Mouse (Mus musculus) 3T3-L1 (cell line): ENCODE results near the gene Cyp3a11.
"Not testable (repeated sequence)": the region's sequence is repeated elsewhere in the genome, so short reads cannot be mapped to it uniquely, and the experiment has no call there.

Experiments used
- DNase-seq: peaks from one replicate; pipeline ENCODE4 v3.0.0-alpha.2; 2015; ENCODE audit warnings: low read depth, low spot score

The Cyp3a11 gene

GRCm38 (mm10) chr5:145879688-145880087 is at the start of gene Cyp3a11:
Cyp3a11 (minus strand) TSS chr5:145879964.
- DNase-seq = no peak

GRCm38 (mm10) chr5:145912912-145913311 is 33.1 kb upstream of the Cyp3a11 start:
- no peak for DNase-seq

GRCm38 (mm10) chr5:145911781-145912180 is 32.0 kb upstream of the Cyp3a11 start:
- no peak for DNase-seq

- not testable (repeated sequence) for DNase-seq
Measured at GRCm38 (mm10) chr5:145906937-145907336, 27.2 kb upstream of the Cyp3a11 start.

- no peak for DNase-seq
Measured at GRCm38 (mm10) chr5:145904535-145904934, 24.8 kb upstream of the Cyp3a11 start.

- no peak for DNase-seq
Measured at GRCm38 (mm10) chr5:145903349-145903748, 23.6 kb upstream of the Cyp3a11 start.

- no peak for DNase-seq
Measured at GRCm38 (mm10) chr5:145900436-145900990, 20.7 kb upstream of the Cyp3a11 start.

- no peak for DNase-seq
Measured at GRCm38 (mm10) chr5:145897271-145897670, 17.5 kb upstream of the Cyp3a11 start.

- DNase-seq = no peak
Measured at GRCm38 (mm10) chr5:145881207-145881606, 1.4 kb upstream of the Cyp3a11 start.

GRCm38 (mm10) chr5:145867433-145867832 is 12.3 kb downstream of the Cyp3a11 start:
- not testable (repeated sequence) for DNase-seq

GRCm38 (mm10) chr5:145805796-145806195 is 74.0 kb downstream of the Cyp3a11 start, which contains the start of gene Cyp3a44:
Cyp3a44 (minus strand) TSS chr5:145805874.
- not testable (repeated sequence) for DNase-seq
